Mouse (Mus musculus) natural killer cell, adult 2 months (primary cell): ENCODE results near the gene Akap2.

Source experiments
- DNase-seq, 2 experiments: peaks; one replicate each; pipeline ENCODE4 v3.0.0; 2022; ENCODE audit warnings: low spot score in 2 of 2

Akap2 gene

GRCm38 (mm10) chr4:57717354-57717753, at the start of gene Akap2:
Gene Akap2 (plus strand): TSS chr4:57717657.
- DNase-seq: no peak

- DNase-seq: no peak
Observed at GRCm38 (mm10) chr4:57670813-57671469, 46.5 kb upstream of the Akap2 start.

GRCm38 (mm10) chr4:57672541-57672940, 44.9 kb upstream of the Akap2 start:
- no peak for DNase-seq

GRCm38 (mm10) chr4:57672996-57673906, 44.2 kb upstream of the Akap2 start:
- peak; percentile 64 to 88 for DNase-seq

- DNase-seq: no peak
Observed at GRCm38 (mm10) chr4:57674351-57674750, 43.1 kb upstream of the Akap2 start.

- DNase-seq: peak; percentile 11 to 20
Observed at GRCm38 (mm10) chr4:57675387-57675786, 42.1 kb upstream of the Akap2 start.

GRCm38 (mm10) chr4:57677916-57678315, 39.5 kb upstream of the Akap2 start:
- DNase-seq: no peak

GRCm38 (mm10) chr4:57678991-57679457, 38.4 kb upstream of the Akap2 start:
- DNase-seq: no peak

GRCm38 (mm10) chr4:57680186-57680585, 37.3 kb upstream of the Akap2 start:
- no peak for DNase-seq

- peak in 1 of 2 experiments; percentile 76 for DNase-seq
Observed at GRCm38 (mm10) chr4:57681511-57681910, 35.9 kb upstream of the Akap2 start.

GRCm38 (mm10) chr4:57682341-57682740, 35.1 kb upstream of the Akap2 start:
- DNase-seq: no peak

- DNase-seq: no peak
Observed at GRCm38 (mm10) chr4:57682944-57683343, 34.5 kb upstream of the Akap2 start.

- DNase-seq: no peak
Observed at GRCm38 (mm10) chr4:57684676-57685215, 32.7 kb upstream of the Akap2 start.

GRCm38 (mm10) chr4:57686736-57687135, 30.7 kb upstream of the Akap2 start:
- no peak for DNase-seq

- DNase-seq: no peak
Observed at GRCm38 (mm10) chr4:57687583-57687982, 29.9 kb upstream of the Akap2 start.

GRCm38 (mm10) chr4:57688131-57688530, 29.3 kb upstream of the Akap2 start:
- DNase-seq: no peak

- DNase-seq: no peak
Observed at GRCm38 (mm10) chr4:57690001-57690400, 27.5 kb upstream of the Akap2 start.

- no peak for DNase-seq
Observed at GRCm38 (mm10) chr4:57690805-57691204, 26.7 kb upstream of the Akap2 start.

- DNase-seq: no peak
Observed at GRCm38 (mm10) chr4:57694356-57695136, 22.9 kb upstream of the Akap2 start.

GRCm38 (mm10) chr4:57696955-57697354, 20.5 kb upstream of the Akap2 start:
- no peak for DNase-seq

- DNase-seq: no peak
Observed at GRCm38 (mm10) chr4:57697918-57698611, 19.4 kb upstream of the Akap2 start.
